Mouse (Mus musculus): ENCODE measurements around the gene Glrx5.

DNA sequence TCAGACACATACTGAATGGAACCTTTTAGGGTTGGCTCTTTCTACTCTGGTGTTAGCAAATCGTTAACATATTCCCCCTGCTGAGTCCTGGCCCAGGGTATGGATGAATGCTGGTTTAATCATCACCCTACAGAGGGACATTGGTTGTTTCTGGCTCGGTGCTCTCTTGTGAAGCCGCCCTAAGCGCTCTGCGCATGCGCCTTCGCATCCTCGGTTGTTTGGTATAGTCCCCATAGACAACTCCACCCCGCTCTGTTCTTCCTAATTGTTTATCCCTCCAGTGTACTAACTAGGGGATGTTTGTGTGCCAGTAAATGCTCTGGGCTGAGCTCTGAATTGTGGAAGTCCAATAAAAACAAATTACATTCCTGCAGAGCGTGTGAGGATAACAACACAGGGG, 15.8 kb upstream of the Glrx5 start:
- TF ChIP-seq POLR2A (IDR thresholded peaks at IDR 0.05; ENCODE audit: control insufficient read depth, low read depth, low read length) (no peak), CTCF (IDR thresholded peaks at IDR 0.05; ENCODE audit: control insufficient read depth, insufficient read depth, insufficient replicate concordance, low read depth, low read length) (no peak)

Data from testis, adult 2 months (tissue).